Mouse (Mus musculus): ENCODE measurements around the gene Dand5. TPM values are rescaled to one million over a fixed set of nuclear protein-coding genes. Genes with fewer than 3 reads are reported as not detected.

Gene Dand5
- 6.2 and 7.1 TPM in 2 replicates for polyA plus RNA-seq (2014; fragmentation: Nextera tagmentation; extraction: Ambion mirVana)

GRCm38 (mm10) chr8:84822723-84823122 lies at the start of gene Dand5:
Dand5 (minus strand) TSS chr8:84822823.
- 26% methylated on average over 3 of the region's 3 CpGs for WGBS
- no peak within 1 kb of the TSS for H3K27ac ChIP-seq (ENCODE audit: low read depth, low read length)
- ATAC-seq (ENCODE audit: low FRiP score), result no peak
- peak within 1 kb of the TSS; percentile 17; the same call in 1 of the 2 replicates for H3K4me2 ChIP-seq (replicated peaks; ENCODE audit: low read depth, low read length)
- no peaks in the 10 kb centered on the region for H3K36me3 ChIP-seq (ENCODE audit: control insufficient read depth, insufficient read depth, low read length)
- peaks cover 2% of the 10 kb centered on the region; the same call in 1 of the 2 replicates for H3K4me1 ChIP-seq (replicated peaks; ENCODE audit: control insufficient read depth, insufficient read depth, low read length)
- H3K4me3 ChIP-seq (ENCODE audit: low read depth, low read length), result no peak within 1 kb of the TSS
- H3K27me3 ChIP-seq (ENCODE audit: control insufficient read depth, insufficient read depth, low read length), result no peaks in the 10 kb centered on the region; the same call in 1 of the 2 replicates
- DNase-seq (ENCODE audit: low spot score), result no peak
- no peaks in the 10 kb centered on the region for H3K9me3 ChIP-seq (ENCODE audit: control insufficient read depth, low read length)
- H3K9ac ChIP-seq (ENCODE audit: low read depth, low read length), result no peak within 1 kb of the TSS

GRCm38 (mm10) chr8:84871376-84872308 lies 49.0 kb upstream of the Dand5 start, which contains the start of gene Syce2:
Syce2 (plus strand) TSS chr8:84872111.
- DNase-seq (ENCODE audit: low spot score) (peak; percentile 76), ATAC-seq (ENCODE audit: low FRiP score) (peak; percentile 73)
- Histone ChIP-seq H3K9ac (ENCODE audit: low read depth, low read length) (peak within 1 kb of the TSS; percentile 34), H3K4me1 (replicated peaks; ENCODE audit: control insufficient read depth, insufficient read depth, low read length) (peaks cover 3% of the 10 kb centered on the region; the same call in 1 of the 2 replicates), H3K36me3 (ENCODE audit: control insufficient read depth, insufficient read depth, low read length) (peaks cover 13% of the 10 kb centered on the region), H3K4me3 (ENCODE audit: low read depth, low read length) (peak within 1 kb of the TSS; percentile 29), H3K27me3 (ENCODE audit: control insufficient read depth, insufficient read depth, low read length) (peaks cover 4% of the 10 kb centered on the region; the same call in 1 of the 2 replicates), H3K27ac (ENCODE audit: low read depth, low read length) (no peak within 1 kb of the TSS), H3K4me2 (replicated peaks; ENCODE audit: low read depth, low read length) (peak within 1 kb of the TSS; percentile 51), H3K9me3 (ENCODE audit: control insufficient read depth, low read length) (no peaks in the 10 kb centered on the region)
- 20% methylated on average over 35 of the region's 46 CpGs for WGBS

GRCm38 (mm10) chr8:84856864-84857441 lies 34.3 kb upstream of the Dand5 start, which contains the start of gene Farsa:
Farsa (plus strand) TSS chr8:84856989.
- peak; percentile 96 for DNase-seq (ENCODE audit: low spot score)
- ATAC-seq (ENCODE audit: low FRiP score), result peak; percentile 89
- H3K9ac ChIP-seq (ENCODE audit: low read depth, low read length), result peak within 1 kb of the TSS; percentile 84
- H3K27ac ChIP-seq (ENCODE audit: low read depth, low read length), result peak within 1 kb of the TSS; percentile 52; the same call in 1 of the 2 replicates
- peak within 1 kb of the TSS; percentile 92 for H3K4me3 ChIP-seq (ENCODE audit: low read depth, low read length)
- H3K4me2 ChIP-seq (replicated peaks; ENCODE audit: low read depth, low read length), result peak within 1 kb of the TSS; percentile 82
- H3K36me3 ChIP-seq (ENCODE audit: control insufficient read depth, insufficient read depth, low read length), result peaks cover 5% of the 10 kb centered on the region; the same call in 1 of the 2 replicates
- peaks cover 7% of the 10 kb centered on the region for H3K4me1 ChIP-seq (replicated peaks; ENCODE audit: control insufficient read depth, insufficient read depth, low read length)
- no peaks in the 10 kb centered on the region for H3K9me3 ChIP-seq (ENCODE audit: control insufficient read depth, low read length)
- WGBS, result under 1% methylated on average over 39 of the region's 39 CpGs
- no peaks in the 10 kb centered on the region for H3K27me3 ChIP-seq (ENCODE audit: control insufficient read depth, insufficient read depth, low read length)

GRCm38 (mm10) chr8:84856434-84856833 lies 33.8 kb upstream of the Dand5 start:
- H3K9ac ChIP-seq (ENCODE audit: low read depth, low read length), result no peak overlapping the region
- H3K4me1 ChIP-seq (replicated peaks; ENCODE audit: control insufficient read depth, insufficient read depth, low read length), result peaks cover 7% of the 10 kb centered on the region
- peaks cover 5% of the 10 kb centered on the region; the same call in 1 of the 2 replicates for H3K36me3 ChIP-seq (ENCODE audit: control insufficient read depth, insufficient read depth, low read length)
- H3K27ac ChIP-seq (ENCODE audit: low read depth, low read length), result no peak overlapping the region
- H3K4me2 ChIP-seq (replicated peaks; ENCODE audit: low read depth, low read length), result no peak overlapping the region
- ATAC-seq (ENCODE audit: low FRiP score), result peak; percentile 31
- no peak for DNase-seq (ENCODE audit: low spot score)
- WGBS, result 92% methylated on average over 3 of the region's 3 CpGs
- H3K9me3 ChIP-seq (ENCODE audit: control insufficient read depth, low read length), result no peaks in the 10 kb centered on the region
- no peaks in the 10 kb centered on the region for H3K27me3 ChIP-seq (ENCODE audit: control insufficient read depth, insufficient read depth, low read length)
- peak overlapping the region; percentile 92 for H3K4me3 ChIP-seq (ENCODE audit: low read depth, low read length)

- 0 out of 2 replicates have a peak overlapping the region, but pooled peaks have one; percentile 17 for H3K9ac ChIP-seq (ENCODE audit: low read depth, low read length)
- 46% methylated on average over 6 of the region's 6 CpGs for WGBS
These were observed 25.2 kb upstream of the Dand5 start for GRCm38 (mm10) chr8:84847684-84848435.

GRCm38 (mm10) chr8:84846722-84847572 lies 24.3 kb upstream of the Dand5 start, which contains the start of gene Calr:
Calr (minus strand) TSS chr8:84846934.
- peak; percentile 99 for ATAC-seq (ENCODE audit: low FRiP score)
- H3K4me1 ChIP-seq (replicated peaks; ENCODE audit: control insufficient read depth, insufficient read depth, low read length), result peaks cover 7% of the 10 kb centered on the region; the same call in 1 of the 2 replicates
- peak within 1 kb of the TSS; percentile 99 for H3K9ac ChIP-seq (ENCODE audit: low read depth, low read length)
- H3K4me3 ChIP-seq (ENCODE audit: low read depth, low read length), result peak within 1 kb of the TSS; percentile 96
- peak within 1 kb of the TSS; percentile 74 for H3K4me2 ChIP-seq (replicated peaks; ENCODE audit: low read depth, low read length)
- peaks cover 27% of the 10 kb centered on the region for H3K36me3 ChIP-seq (ENCODE audit: control insufficient read depth, insufficient read depth, low read length)
- WGBS, result under 1% methylated on average over 54 of the region's 55 CpGs
- DNase-seq (ENCODE audit: low spot score), result peak; percentile 99
- peak within 1 kb of the TSS; percentile 80 for H3K27ac ChIP-seq (ENCODE audit: low read depth, low read length)
- no peaks in the 10 kb centered on the region for H3K27me3 ChIP-seq (ENCODE audit: control insufficient read depth, insufficient read depth, low read length)
- no peaks in the 10 kb centered on the region for H3K9me3 ChIP-seq (ENCODE audit: control insufficient read depth, low read length)

More at GRCm38 (mm10) chr8:84847684-84848435, 25.2 kb upstream of the Dand5 start:
- H3K9me3 ChIP-seq (ENCODE audit: control insufficient read depth, low read length), result no peaks in the 10 kb centered on the region
- peaks cover 7% of the 10 kb centered on the region; the same call in 1 of the 2 replicates for H3K4me1 ChIP-seq (replicated peaks; ENCODE audit: control insufficient read depth, insufficient read depth, low read length)
- H3K27me3 ChIP-seq (ENCODE audit: control insufficient read depth, insufficient read depth, low read length), result no peaks in the 10 kb centered on the region
- peak overlapping the region; percentile 76; the same call in 1 of the 2 replicates for H3K27ac ChIP-seq (ENCODE audit: low read depth, low read length)
- DNase-seq (ENCODE audit: low spot score) (no peak), ATAC-seq (ENCODE audit: low FRiP score) (no peak)
- H3K36me3 ChIP-seq (ENCODE audit: control insufficient read depth, insufficient read depth, low read length), result peaks cover 18% of the 10 kb centered on the region
- peak overlapping the region; percentile 96 for H3K4me3 ChIP-seq (ENCODE audit: low read depth, low read length)
- H3K4me2 ChIP-seq (replicated peaks; ENCODE audit: low read depth, low read length), result peak overlapping the region; percentile 65

- Histone ChIP-seq H3K36me3 (ENCODE audit: control insufficient read depth, insufficient read depth, low read length) (peaks cover 28% of the 10 kb centered on the region), H3K27ac (ENCODE audit: low read depth, low read length) (peak overlapping the region; percentile 80), H3K27me3 (ENCODE audit: control insufficient read depth, insufficient read depth, low read length) (no peaks in the 10 kb centered on the region), H3K4me3 (ENCODE audit: low read depth, low read length) (peak overlapping the region; percentile 96), H3K9me3 (ENCODE audit: control insufficient read depth, low read length) (no peaks in the 10 kb centered on the region), H3K4me1 (replicated peaks; ENCODE audit: control insufficient read depth, insufficient read depth, low read length) (peaks cover 7% of the 10 kb centered on the region; the same call in 1 of the 2 replicates), H3K4me2 (replicated peaks; ENCODE audit: low read depth, low read length) (peak overlapping the region; percentile 74), H3K9ac (ENCODE audit: low read depth, low read length) (peak overlapping the region; percentile 99)
- under 1% methylated on average over 30 of the region's 30 CpGs for WGBS
- ATAC-seq (ENCODE audit: low FRiP score) (peak; percentile 46), DNase-seq (ENCODE audit: low spot score) (peak; percentile 66)
These were observed 23.6 kb upstream of the Dand5 start for GRCm38 (mm10) chr8:84846094-84846721.
